Mouse (Mus musculus) brain, embryonic 14.5 days (tissue): ENCODE measurements at regions not wholly inside any gene's neighbourhood (a gene's known extent, or its start where the extent isn't known, plus 50 kb on each side); places are given as distances from the start of the nearest gene placed in this dataset.

Source experiments
- CTCF ChIP-seq: fragments of 200-500 bp; IDR thresholded peaks from 2 replicates; pipeline ENCODE4 v1.5.1; 2012; ENCODE audit warnings: inconsistent platforms, mild to moderate bottlenecking, moderate library complexity, borderline replicate concordance; ENCODE audit not compliant: insufficient read depth, insufficient read length; ENCODE audit errors: extremely low read depth
- POLR2A ChIP-seq: fragments of 200-500 bp; IDR thresholded peaks from 2 replicates; pipeline ENCODE4 v1.6.1; 2012; ENCODE audit warnings: mild to moderate bottlenecking, inconsistent platforms, borderline replicate concordance; ENCODE audit not compliant: poor library complexity, insufficient read depth, insufficient read length, severe bottlenecking; ENCODE audit errors: extremely low read depth

DNA sequence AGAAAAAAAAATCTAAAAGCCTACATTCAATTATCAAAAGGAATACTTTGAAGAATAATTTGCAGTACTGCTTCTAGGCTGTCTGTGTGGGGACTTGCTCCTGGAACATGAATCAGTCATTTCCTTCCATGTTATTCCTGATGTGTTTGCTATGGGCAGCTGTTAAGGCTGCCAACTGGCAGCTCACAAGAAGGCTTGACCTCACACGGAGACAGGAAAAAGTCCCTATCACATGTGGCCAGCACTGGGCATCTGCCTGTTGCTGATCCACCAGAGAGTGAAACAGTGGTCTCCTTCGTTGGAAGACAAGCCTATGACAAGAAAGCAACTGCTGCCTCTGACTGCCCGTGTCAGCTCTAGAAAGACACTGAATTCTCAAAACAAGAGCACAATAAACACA, 140.6 kb downstream of the Trib2 start:
- TF ChIP-seq CTCF = no peak
- TF ChIP-seq POLR2A = no peak
